Mouse (Mus musculus) neural tube, embryonic 13.5 days (tissue): ENCODE results near the gene Lck. TPM values are rescaled to one million over a fixed set of nuclear protein-coding genes. Genes with fewer than 3 reads are reported as not detected.
A peak's percentile ranks its signal among the peaks of the same experiment; 100 is the strongest.
"Not testable (repeated sequence)": the region's sequence is repeated elsewhere in the genome, so short reads cannot be mapped to it uniquely, and the experiment has no call there.

Experiments
- ATAC-seq: fragments of 200-750 bp; cut with Nextera tagmentation; 2 replicates; pipeline ENCODE4 v1.8.0; 2017; ENCODE audit warnings: low read depth, mild to moderate bottlenecking, moderate TSS enrichment, moderate library complexity
- H3K27ac ChIP-seq: fragments of 300-500 bp; sonication (generic); replicated peaks from 2 replicates; pipeline ENCODE4 v1.5.1; 2015; ENCODE audit warnings: moderate library complexity, mild to moderate bottlenecking, inconsistent platforms
- H3K27me3 ChIP-seq: fragments of 300-500 bp; sonication (generic); 2 replicates; pipeline ENCODE4 v1.6.1; 2015; ENCODE audit warnings: mild to moderate bottlenecking, inconsistent platforms
- H3K36me3 ChIP-seq: fragments of 300-500 bp; sonication (generic); 2 replicates; pipeline ENCODE4 v1.6.1; 2015; ENCODE audit warnings: mild to moderate bottlenecking, inconsistent platforms
- H3K4me1 ChIP-seq: fragments of 300-500 bp; sonication (generic); replicated peaks from 2 replicates; pipeline ENCODE4 v1.6.1; 2015; ENCODE audit warnings: inconsistent platforms
- H3K4me2 ChIP-seq: fragments of 300-500 bp; sonication (generic); 2 replicates; pipeline ENCODE4 v1.6.1; 2015; ENCODE audit warnings: inconsistent platforms, mild to moderate bottlenecking, moderate library complexity
- H3K4me3 ChIP-seq: fragments of 300-500 bp; sonication (generic); 2 replicates; pipeline ENCODE4 v1.5.1; 2015; ENCODE audit warnings: mild to moderate bottlenecking, inconsistent platforms
- H3K9ac ChIP-seq: fragments of 300-500 bp; sonication (generic); 2 replicates; pipeline ENCODE4 v1.6.1; 2015; ENCODE audit warnings: moderate library complexity, mild to moderate bottlenecking, inconsistent platforms
- H3K9me3 ChIP-seq: fragments of 300-500 bp; sonication (generic); 2 replicates; pipeline ENCODE4 v1.6.1; 2016; ENCODE audit warnings: inconsistent platforms
- WGBS: fragments of 180-500 bp; shearing (Covaris S2); methylation state at CpG from one replicate; pipeline ENCODE4 v1.1.7; 2015; 5-methylcytosine and 5-hydroxymethylcytosine counted together
- polyA plus RNA-seq: library from polyadenylated mRNA; unstranded; fragments of >200 nt; fragmentation: Nextera tagmentation; extraction: Ambion mirVana; gene quantifications from 2 replicates; pipeline ENCODE4 v1.2.1, GENCODE M21; 2015

Gene Lck
- polyA plus RNA-seq, 1 experiment from 2014 or later: 8.7 TPM

- peak within 1 kb of the TSS; percentile 89 for H3K9ac ChIP-seq
- H3K9me3 ChIP-seq: no peaks in the 10 kb centered on the region
- H3K27ac ChIP-seq: peak within 1 kb of the TSS; percentile 85
- H3K27me3 ChIP-seq: no peaks in the 10 kb centered on the region
- peak; percentile 99 for ATAC-seq
- H3K36me3 ChIP-seq: peaks cover 12% of the 10 kb centered on the region; the same call in 1 of the 2 replicates
- H3K4me1 ChIP-seq: peaks cover 29% of the 10 kb centered on the region
- peak within 1 kb of the TSS; percentile 79 for H3K4me2 ChIP-seq
- H3K4me3 ChIP-seq: peak within 1 kb of the TSS; percentile 84
- under 1% methylated on average over 46 of the region's 46 CpGs for WGBS
Observed at GRCm38 (mm10) chr4:129542592-129543141, 30.8 kb downstream of the Lck start, which contains the start of gene Hdac1. TSS of gene Hdac1 (minus strand) at chr4:129542713.

GRCm38 (mm10) chr4:129541868-129542591, 31.4 kb downstream of the Lck start:
- H3K9me3 ChIP-seq: no peaks in the 10 kb centered on the region
- H3K27ac ChIP-seq: peak overlapping the region; percentile 85
- peak; percentile 55 for ATAC-seq
- under 1% methylated on average over 29 of the region's 30 CpGs for WGBS
- H3K36me3 ChIP-seq: peaks cover 12% of the 10 kb centered on the region; the same call in 1 of the 2 replicates
- peak overlapping the region; percentile 84 for H3K4me3 ChIP-seq
- H3K9ac ChIP-seq: peak overlapping the region; percentile 89
- no peaks in the 10 kb centered on the region for H3K27me3 ChIP-seq
- H3K4me1 ChIP-seq: peaks cover 29% of the 10 kb centered on the region
- H3K4me2 ChIP-seq: peak overlapping the region; percentile 79

GRCm38 (mm10) chr4:129540012-129540411, 33.4 kb downstream of the Lck start:
- peaks cover 29% of the 10 kb centered on the region for H3K4me1 ChIP-seq
- no peaks in the 10 kb centered on the region for H3K9me3 ChIP-seq
- no peak overlapping the region for H3K27ac ChIP-seq
- H3K36me3 ChIP-seq: peaks cover 25% of the 10 kb centered on the region
- no peak overlapping the region for H3K9ac ChIP-seq
- H3K4me3 ChIP-seq: no peak overlapping the region
- WGBS: 88% methylated on average over 6 of the region's 6 CpGs
- no peaks in the 10 kb centered on the region for H3K27me3 ChIP-seq
- H3K4me2 ChIP-seq: no peak overlapping the region
- ATAC-seq: no peak

GRCm38 (mm10) chr4:129528901-129529300, 44.5 kb downstream of the Lck start:
- ATAC-seq, H3K4me1 ChIP-seq, H3K4me3 ChIP-seq, H3K4me2 ChIP-seq, H3K9me3 ChIP-seq, H3K9ac ChIP-seq, H3K27ac ChIP-seq, H3K27me3 ChIP-seq: not testable (repeated sequence)
- peaks cover 84% of the 10 kb centered on the region for H3K36me3 ChIP-seq
- 91% methylated on average over 5 of the region's 6 CpGs for WGBS

- Histone ChIP-seq H3K9me3 (no peaks in the 10 kb centered on the region), H3K4me1 (no peaks in the 10 kb centered on the region), H3K36me3 (peaks cover 91% of the 10 kb centered on the region), H3K27me3 (no peaks in the 10 kb centered on the region), H3K9ac (no peak overlapping the region), H3K4me2 (no peak overlapping the region), H3K27ac (no peak overlapping the region), H3K4me3 (no peak overlapping the region)
- ATAC-seq: no peak
- 90% methylated on average over 3 of the region's 3 CpGs for WGBS
Observed at GRCm38 (mm10) chr4:129525889-129526288, 47.6 kb downstream of the Lck start.

GRCm38 (mm10) chr4:129525338-129525737, 48.1 kb downstream of the Lck start:
- Histone ChIP-seq H3K9ac (no peak overlapping the region), H3K27me3 (no peaks in the 10 kb centered on the region), H3K4me3 (no peak overlapping the region), H3K9me3 (no peaks in the 10 kb centered on the region), H3K27ac (no peak overlapping the region), H3K4me2 (no peak overlapping the region), H3K36me3 (peaks cover 91% of the 10 kb centered on the region), H3K4me1 (no peaks in the 10 kb centered on the region)
- no peak for ATAC-seq
- WGBS: 90% methylated on average over 5 of the region's 5 CpGs

- Histone ChIP-seq H3K4me3 (no peak overlapping the region), H3K9ac (no peak overlapping the region), H3K27me3 (no peaks in the 10 kb centered on the region), H3K4me1 (peaks cover 23% of the 10 kb centered on the region), H3K9me3 (no peaks in the 10 kb centered on the region), H3K36me3 (peaks cover 81% of the 10 kb centered on the region), H3K27ac (no peak overlapping the region), H3K4me2 (no peak overlapping the region)
- ATAC-seq: no peak
- 88% methylated on average over 8 of the region's 8 CpGs for WGBS
Observed at GRCm38 (mm10) chr4:129518519-129518918, 54.9 kb downstream of the Lck start.

GRCm38 (mm10) chr4:129516925-129517324, 56.5 kb downstream of the Lck start:
- peaks cover 37% of the 10 kb centered on the region for H3K4me1 ChIP-seq
- no peaks in the 10 kb centered on the region for H3K27me3 ChIP-seq
- ATAC-seq: no peak
- 68% methylated on average over 2 of the region's 2 CpGs for WGBS
- peak overlapping the region; percentile 35; the same call in 1 of the 2 replicates for H3K27ac ChIP-seq
- H3K4me3 ChIP-seq: 0 out of 2 replicates have a peak overlapping the region, but pooled peaks have one; percentile 8
- peak overlapping the region; percentile 91; the same call in 1 of the 2 replicates for H3K4me2 ChIP-seq
- peak overlapping the region; percentile 26; the same call in 1 of the 2 replicates for H3K9ac ChIP-seq
- peaks cover 65% of the 10 kb centered on the region for H3K36me3 ChIP-seq
- no peaks in the 10 kb centered on the region for H3K9me3 ChIP-seq

GRCm38 (mm10) chr4:129514300-129514898, 59.0 kb downstream of the Lck start:
- Histone ChIP-seq H3K36me3 (peaks cover 41% of the 10 kb centered on the region), H3K9ac (peak overlapping the region; percentile 100), H3K4me1 (peaks cover 57% of the 10 kb centered on the region), H3K27me3 (no peaks in the 10 kb centered on the region), H3K4me2 (peak overlapping the region; percentile 91), H3K9me3 (no peaks in the 10 kb centered on the region), H3K4me3 (peak overlapping the region; percentile 100), H3K27ac (peak overlapping the region; percentile 99)
- ATAC-seq: peak; percentile 33
- under 1% methylated on average over 35 of the region's 35 CpGs for WGBS

- H3K9me3 ChIP-seq: no peaks in the 10 kb centered on the region
- H3K36me3 ChIP-seq: peaks cover 41% of the 10 kb centered on the region
- H3K27me3 ChIP-seq: no peaks in the 10 kb centered on the region
- H3K9ac ChIP-seq: peak overlapping the region; percentile 100
- H3K27ac ChIP-seq: peak overlapping the region; percentile 99
- ATAC-seq: peak; percentile 16
- H3K4me1 ChIP-seq: peaks cover 62% of the 10 kb centered on the region
- H3K4me3 ChIP-seq: peak overlapping the region; percentile 100
- H3K4me2 ChIP-seq: peak overlapping the region; percentile 91
- WGBS: under 1% methylated on average over 41 of the region's 57 CpGs
Observed at GRCm38 (mm10) chr4:129513891-129514290, 59.5 kb downstream of the Lck start.

- peak; percentile 86 for ATAC-seq
- no peaks in the 10 kb centered on the region for H3K27me3 ChIP-seq
- 7% methylated on average over 39 of the region's 47 CpGs for WGBS
- H3K4me2 ChIP-seq: peak within 1 kb of the TSS; percentile 91
- peak within 1 kb of the TSS; percentile 100 for H3K4me3 ChIP-seq
- H3K4me1 ChIP-seq: peaks cover 69% of the 10 kb centered on the region
- H3K9me3 ChIP-seq: no peaks in the 10 kb centered on the region
- peak within 1 kb of the TSS; percentile 100 for H3K9ac ChIP-seq
- peaks cover 34% of the 10 kb centered on the region for H3K36me3 ChIP-seq
- peak within 1 kb of the TSS; percentile 99 for H3K27ac ChIP-seq
Observed at GRCm38 (mm10) chr4:129513086-129513767, 60.2 kb downstream of the Lck start, which contains the start of gene Marcksl1. TSS of gene Marcksl1 (plus strand) at chr4:129513581.
